Mouse (Mus musculus): ENCODE measurements around the gene Ptprb. TPM values are rescaled to one million over a fixed set of nuclear protein-coding genes. Genes with fewer than 3 reads are reported as not detected.

Gene Ptprb
- polyA plus RNA-seq, 1 experiment from 2014 or later, result 3.4 TPM

GRCm38 (mm10) chr10:116346618-116347184, 71.4 kb downstream of the Ptprb start:
- no peak overlapping the region for H3K27ac ChIP-seq (ENCODE audit: low read depth, low read length)
- ATAC-seq, result no peak
- no peaks in the 10 kb centered on the region for H3K4me1 ChIP-seq (ENCODE audit: control insufficient read depth, insufficient read depth, low read depth, low read length)
- H3K9ac ChIP-seq (ENCODE audit: low read depth, low read length), result no peak overlapping the region
- H3K4me3 ChIP-seq (ENCODE audit: low read length), result no peak overlapping the region
- H3K9me3 ChIP-seq (ENCODE audit: control insufficient read depth, low read length), result no peaks in the 10 kb centered on the region
- no peaks in the 10 kb centered on the region for H3K36me3 ChIP-seq (ENCODE audit: control insufficient read depth, insufficient read depth, low read length)
- WGBS, result 86% methylated on average over 15 of the region's 15 CpGs
- no peak overlapping the region for H3K4me2 ChIP-seq (ENCODE audit: low read length)
- H3K27me3 ChIP-seq (replicated peaks; ENCODE audit: control insufficient read depth, insufficient read depth, low read length), result no peaks in the 10 kb centered on the region

GRCm38 (mm10) chr10:116349004-116349403, 73.7 kb downstream of the Ptprb start:
- Histone ChIP-seq H3K9ac (ENCODE audit: low read depth, low read length) (no peak overlapping the region), H3K4me2 (ENCODE audit: low read length) (no peak overlapping the region), H3K4me3 (ENCODE audit: low read length) (no peak overlapping the region), H3K9me3 (ENCODE audit: control insufficient read depth, low read length) (no peaks in the 10 kb centered on the region), H3K27ac (ENCODE audit: low read depth, low read length) (no peak overlapping the region), H3K4me1 (ENCODE audit: control insufficient read depth, insufficient read depth, low read depth, low read length) (no peaks in the 10 kb centered on the region; the same call in 1 of the 2 replicates), H3K36me3 (ENCODE audit: control insufficient read depth, insufficient read depth, low read length) (no peaks in the 10 kb centered on the region), H3K27me3 (replicated peaks; ENCODE audit: control insufficient read depth, insufficient read depth, low read length) (no peaks in the 10 kb centered on the region)
- WGBS, result 92% methylated on average over 6 of the region's 6 CpGs
- ATAC-seq, result no peak

GRCm38 (mm10) chr10:116350532-116350931, 75.2 kb downstream of the Ptprb start:
- H3K27ac ChIP-seq (ENCODE audit: low read depth, low read length), result no peak overlapping the region
- ATAC-seq, result no peak
- WGBS, result 20% methylated on average over 13 of the region's 13 CpGs

GRCm38 (mm10) chr10:116354372-116354771, 79.0 kb downstream of the Ptprb start:
- no peak overlapping the region for H3K27ac ChIP-seq (ENCODE audit: low read depth, low read length)
- 51% methylated on average over 5 of the region's 5 CpGs for WGBS
- H3K36me3 ChIP-seq (ENCODE audit: control insufficient read depth, insufficient read depth, low read length), result no peaks in the 10 kb centered on the region
- H3K9ac ChIP-seq (ENCODE audit: low read depth, low read length), result no peak overlapping the region
- H3K9me3 ChIP-seq (ENCODE audit: control insufficient read depth, low read length), result no peaks in the 10 kb centered on the region
- no peaks in the 10 kb centered on the region; the same call in 1 of the 2 replicates for H3K4me1 ChIP-seq (ENCODE audit: control insufficient read depth, insufficient read depth, low read depth, low read length)
- H3K4me3 ChIP-seq (ENCODE audit: low read length), result no peak overlapping the region
- H3K27me3 ChIP-seq (replicated peaks; ENCODE audit: control insufficient read depth, insufficient read depth, low read length), result no peaks in the 10 kb centered on the region
- H3K4me2 ChIP-seq (ENCODE audit: low read length), result no peak overlapping the region; the same call in 1 of the 2 replicates
- no peak for ATAC-seq

More at GRCm38 (mm10) chr10:116350532-116350931, 75.2 kb downstream of the Ptprb start:
- no peaks in the 10 kb centered on the region for H3K27me3 ChIP-seq (replicated peaks; ENCODE audit: control insufficient read depth, insufficient read depth, low read length)
- no peaks in the 10 kb centered on the region for H3K9me3 ChIP-seq (ENCODE audit: control insufficient read depth, low read length)
- H3K4me1 ChIP-seq (ENCODE audit: control insufficient read depth, insufficient read depth, low read depth, low read length), result no peaks in the 10 kb centered on the region; the same call in 1 of the 2 replicates
- no peak overlapping the region for H3K4me3 ChIP-seq (ENCODE audit: low read length)
- H3K36me3 ChIP-seq (ENCODE audit: control insufficient read depth, insufficient read depth, low read length), result no peaks in the 10 kb centered on the region
- H3K4me2 ChIP-seq (ENCODE audit: low read length), result no peak overlapping the region
- no peak overlapping the region for H3K9ac ChIP-seq (ENCODE audit: low read depth, low read length)

GRCm38 (mm10) chr10:116362181-116362580, 86.9 kb downstream of the Ptprb start:
- Histone ChIP-seq H3K4me2 (ENCODE audit: low read length) (peak overlapping the region; percentile 8; the same call in 1 of the 2 replicates), H3K27me3 (replicated peaks; ENCODE audit: control insufficient read depth, insufficient read depth, low read length) (no peaks in the 10 kb centered on the region; the same call in 1 of the 2 replicates)

GRCm38 (mm10) chr10:116362645-116363044, 87.3 kb downstream of the Ptprb start:
- Histone ChIP-seq H3K4me2 (ENCODE audit: low read length) (no peak overlapping the region; the same call in 1 of the 2 replicates), H3K27me3 (replicated peaks; ENCODE audit: control insufficient read depth, insufficient read depth, low read length) (no peaks in the 10 kb centered on the region; the same call in 1 of the 2 replicates), H3K27ac (ENCODE audit: low read depth, low read length) (peak overlapping the region; percentile 47), H3K9me3 (ENCODE audit: control insufficient read depth, low read length) (no peaks in the 10 kb centered on the region), H3K36me3 (ENCODE audit: control insufficient read depth, insufficient read depth, low read length) (no peaks in the 10 kb centered on the region), H3K4me3 (ENCODE audit: low read length) (no peak overlapping the region), H3K4me1 (ENCODE audit: control insufficient read depth, insufficient read depth, low read depth, low read length) (peaks cover 4% of the 10 kb centered on the region), H3K9ac (ENCODE audit: low read depth, low read length) (no peak overlapping the region)
- peak; percentile 69 for ATAC-seq
- 48% methylated on average over 8 of the region's 8 CpGs for WGBS

More at GRCm38 (mm10) chr10:116362181-116362580, 86.9 kb downstream of the Ptprb start:
- 45% methylated on average over 6 of the region's 6 CpGs for WGBS
- Histone ChIP-seq H3K27ac (ENCODE audit: low read depth, low read length) (peak overlapping the region; percentile 47), H3K9me3 (ENCODE audit: control insufficient read depth, low read length) (no peaks in the 10 kb centered on the region), H3K4me3 (ENCODE audit: low read length) (no peak overlapping the region), H3K4me1 (ENCODE audit: control insufficient read depth, insufficient read depth, low read depth, low read length) (peaks cover 4% of the 10 kb centered on the region), H3K9ac (ENCODE audit: low read depth, low read length) (no peak overlapping the region), H3K36me3 (ENCODE audit: control insufficient read depth, insufficient read depth, low read length) (no peaks in the 10 kb centered on the region)
- ATAC-seq, result peak; percentile 91

- no peaks in the 10 kb centered on the region for H3K36me3 ChIP-seq (ENCODE audit: control insufficient read depth, insufficient read depth, low read length)
- H3K27me3 ChIP-seq (replicated peaks; ENCODE audit: control insufficient read depth, insufficient read depth, low read length), result no peaks in the 10 kb centered on the region; the same call in 1 of the 2 replicates
- H3K9me3 ChIP-seq (ENCODE audit: control insufficient read depth, low read length), result no peaks in the 10 kb centered on the region
- 49% methylated on average over 7 of the region's 7 CpGs for WGBS
- no peak overlapping the region for H3K4me2 ChIP-seq (ENCODE audit: low read length)
- peaks cover 4% of the 10 kb centered on the region for H3K4me1 ChIP-seq (ENCODE audit: control insufficient read depth, insufficient read depth, low read depth, low read length)
- no peak overlapping the region for H3K9ac ChIP-seq (ENCODE audit: low read depth, low read length)
- H3K27ac ChIP-seq (ENCODE audit: low read depth, low read length), result no peak overlapping the region
- no peak for ATAC-seq
- no peak overlapping the region for H3K4me3 ChIP-seq (ENCODE audit: low read length)
Measured at GRCm38 (mm10) chr10:116364759-116365158, 89.4 kb downstream of the Ptprb start.

- H3K9me3 ChIP-seq (ENCODE audit: control insufficient read depth, low read length), result no peaks in the 10 kb centered on the region
- H3K27me3 ChIP-seq (replicated peaks; ENCODE audit: control insufficient read depth, insufficient read depth, low read length), result no peaks in the 10 kb centered on the region
- no peak overlapping the region for H3K4me3 ChIP-seq (ENCODE audit: low read length)
- H3K36me3 ChIP-seq (ENCODE audit: control insufficient read depth, insufficient read depth, low read length), result no peaks in the 10 kb centered on the region
- peak; percentile 69 for ATAC-seq
- no peak overlapping the region for H3K4me2 ChIP-seq (ENCODE audit: low read length)
- H3K27ac ChIP-seq (ENCODE audit: low read depth, low read length), result no peak overlapping the region; the same call in 1 of the 2 replicates
- no peak overlapping the region for H3K9ac ChIP-seq (ENCODE audit: low read depth, low read length)
- H3K4me1 ChIP-seq (ENCODE audit: control insufficient read depth, insufficient read depth, low read depth, low read length), result peaks cover 3% of the 10 kb centered on the region; the same call in 1 of the 2 replicates
- WGBS, result 27% methylated on average over 6 of the region's 6 CpGs
Measured at GRCm38 (mm10) chr10:116370991-116371725, 95.8 kb downstream of the Ptprb start.

- Histone ChIP-seq H3K36me3 (ENCODE audit: control insufficient read depth, insufficient read depth, low read length) (no peaks in the 10 kb centered on the region), H3K27ac (ENCODE audit: low read depth, low read length) (no peak overlapping the region), H3K4me1 (ENCODE audit: control insufficient read depth, insufficient read depth, low read depth, low read length) (peaks cover 3% of the 10 kb centered on the region; the same call in 1 of the 2 replicates), H3K27me3 (replicated peaks; ENCODE audit: control insufficient read depth, insufficient read depth, low read length) (no peaks in the 10 kb centered on the region), H3K9me3 (ENCODE audit: control insufficient read depth, low read length) (no peaks in the 10 kb centered on the region), H3K9ac (ENCODE audit: low read depth, low read length) (no peak overlapping the region), H3K4me2 (ENCODE audit: low read length) (no peak overlapping the region), H3K4me3 (ENCODE audit: low read length) (no peak overlapping the region)
- WGBS, result 80% methylated on average over 6 of the region's 6 CpGs
- no peak for ATAC-seq
Measured at GRCm38 (mm10) chr10:116374111-116374510, 98.8 kb downstream of the Ptprb start.
